Mouse (Mus musculus): Measurements from ENCODE around the gene Cadm1. TPM values are rescaled to one million over a fixed set of nuclear protein-coding genes. Genes with fewer than 3 reads are reported as not detected.
A peak's percentile ranks its signal among the peaks of the same experiment; 100 is the strongest.

Gene Cadm1
- polyA plus RNA-seq, 1 experiment, result 92.2 TPM

DNA sequence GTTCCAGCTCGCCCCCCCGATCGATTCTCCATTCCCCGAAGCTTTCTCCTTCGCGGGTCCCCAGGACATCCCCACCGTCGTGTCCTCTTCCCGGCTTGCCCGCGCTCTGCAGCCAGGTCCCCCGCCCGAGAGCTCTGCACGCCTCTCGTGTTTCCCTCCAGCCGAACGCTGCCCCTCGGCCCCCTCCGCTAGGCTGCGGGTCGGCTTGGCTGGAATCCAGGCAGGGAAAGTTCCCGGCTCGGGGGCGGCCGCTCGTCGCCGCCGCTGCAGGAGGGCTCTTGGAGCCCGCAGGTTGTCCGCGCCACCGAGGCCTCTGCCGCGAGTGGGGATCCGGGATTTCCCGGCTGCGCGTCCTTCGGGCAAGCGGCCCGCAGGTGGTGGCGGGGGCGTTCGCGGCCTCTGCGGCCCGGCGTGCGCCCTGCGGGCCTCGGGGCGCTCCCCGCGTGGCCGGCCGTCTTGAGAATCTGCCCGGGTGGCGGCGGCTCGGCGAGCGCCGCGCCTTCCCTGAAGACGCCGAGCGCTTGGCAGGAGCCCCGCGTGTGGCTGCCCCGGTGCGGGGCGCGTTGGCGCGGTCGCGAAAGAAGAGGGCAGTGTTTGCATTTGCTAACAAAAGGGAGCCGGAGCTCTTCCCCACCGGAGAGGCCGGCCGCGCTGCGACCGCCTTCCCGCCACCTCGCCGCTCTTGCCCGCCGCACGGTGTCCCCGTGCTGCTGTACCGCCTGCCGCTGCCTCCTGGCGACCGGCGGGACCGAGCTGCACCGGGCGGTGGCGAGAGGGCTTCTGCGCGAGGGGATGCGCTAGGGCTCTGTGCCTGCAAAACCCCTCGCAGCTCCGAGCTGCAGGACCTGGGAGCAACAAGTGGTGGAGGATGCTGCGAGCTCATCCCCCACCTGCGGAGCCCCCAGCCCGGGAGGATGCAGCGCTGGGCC, 1.2 kb downstream of the Cadm1 start:
- peak overlapping the region; percentile 88 for H3K4me3 ChIP-seq (ENCODE audit: control insufficient read depth, low read depth, low read length)
- H3K36me3 ChIP-seq (ENCODE audit: control insufficient read depth, insufficient read depth, low read length), result no peaks in the 10 kb centered on the region
- H3K27me3 ChIP-seq (ENCODE audit: control insufficient read depth, insufficient read depth, low read length), result no peaks in the 10 kb centered on the region
- H3K4me1 ChIP-seq (ENCODE audit: control insufficient read depth, insufficient read depth, low read length), result peaks cover 34% of the 10 kb centered on the region
- TF ChIP-seq CTCF (IDR thresholded peaks at IDR 0.05; ENCODE audit: control insufficient read depth, insufficient read depth, insufficient replicate concordance, low read depth, low read length) (no peak), POLR2A (IDR thresholded peaks at IDR 0.05; ENCODE audit: control insufficient read depth, low read depth, low read length) (no peak)
- H3K27ac ChIP-seq (ENCODE audit: control insufficient read depth, insufficient read depth, low read depth, low read length), result peak overlapping the region; percentile 73

DNA sequence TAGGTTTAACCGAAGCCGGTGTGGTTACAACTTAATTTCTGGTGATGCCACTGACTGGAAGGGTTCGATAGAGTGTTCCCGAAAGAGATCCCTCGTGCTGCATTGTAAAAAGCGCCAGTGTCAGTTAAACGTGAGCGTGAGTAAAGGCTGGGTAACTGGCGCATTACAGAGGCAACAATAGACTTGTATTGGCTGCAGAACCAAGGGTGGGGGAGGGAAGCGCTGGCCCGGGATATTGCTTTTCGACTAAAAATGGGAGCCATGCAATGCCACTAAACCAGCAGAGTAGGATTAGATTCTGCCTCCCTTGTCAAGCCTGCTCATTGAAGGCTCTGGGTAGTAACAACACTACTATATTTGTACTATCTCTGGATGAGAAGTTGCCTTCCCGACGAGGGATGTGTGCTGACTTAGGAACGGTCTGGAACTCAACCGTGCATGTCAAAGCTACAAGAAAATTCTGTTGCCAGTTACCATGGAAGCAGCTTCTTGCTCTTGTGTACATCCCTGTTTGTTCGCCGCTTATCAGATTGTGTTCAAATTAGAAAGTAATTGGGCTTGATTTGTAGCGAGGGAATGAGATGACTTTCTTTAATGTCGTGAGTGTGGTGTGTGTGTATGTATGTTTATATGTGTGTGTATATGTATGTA, 2.4 kb downstream of the Cadm1 start:
- TF ChIP-seq POLR2A (IDR thresholded peaks at IDR 0.05; ENCODE audit: control insufficient read depth, low read depth, low read length) (no peak), CTCF (IDR thresholded peaks at IDR 0.05; ENCODE audit: control insufficient read depth, insufficient read depth, insufficient replicate concordance, low read depth, low read length) (no peak)

DNA sequence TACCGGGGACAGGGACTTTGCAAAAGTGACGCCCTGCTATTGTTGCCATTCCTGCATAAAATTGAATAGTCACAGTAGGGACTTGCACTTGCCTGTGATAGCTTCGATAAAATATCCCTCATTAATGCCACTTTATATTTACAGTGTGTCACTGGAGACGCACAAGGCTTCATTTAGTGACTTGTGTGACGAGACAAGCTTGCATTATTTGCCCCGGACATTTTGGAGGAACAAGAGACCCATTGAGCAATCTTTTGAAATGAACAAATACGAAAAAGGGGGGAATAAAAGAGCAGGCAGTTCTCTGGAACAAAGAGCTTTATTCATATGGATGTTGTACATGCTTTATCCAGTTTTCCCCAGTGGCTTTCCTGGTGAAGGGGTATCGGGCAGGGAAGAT, 3.5 kb downstream of the Cadm1 start:
- Histone ChIP-seq H3K4me1 (ENCODE audit: control insufficient read depth, insufficient read depth, low read length) (peaks cover 34% of the 10 kb centered on the region), H3K4me3 (ENCODE audit: control insufficient read depth, low read depth, low read length) (peak overlapping the region; percentile 88), H3K36me3 (ENCODE audit: control insufficient read depth, insufficient read depth, low read length) (no peaks in the 10 kb centered on the region), H3K27me3 (ENCODE audit: control insufficient read depth, insufficient read depth, low read length) (no peaks in the 10 kb centered on the region), H3K27ac (ENCODE audit: control insufficient read depth, insufficient read depth, low read depth, low read length) (no peak overlapping the region)
- TF ChIP-seq CTCF (IDR thresholded peaks at IDR 0.05; ENCODE audit: control insufficient read depth, insufficient read depth, insufficient replicate concordance, low read depth, low read length) (no peak), POLR2A (IDR thresholded peaks at IDR 0.05; ENCODE audit: control insufficient read depth, low read depth, low read length) (no peak)

More for the DNA sequence above, 2.4 kb downstream of the Cadm1 start:
- no peaks in the 10 kb centered on the region for H3K36me3 ChIP-seq (ENCODE audit: control insufficient read depth, insufficient read depth, low read length)
- no peaks in the 10 kb centered on the region for H3K27me3 ChIP-seq (ENCODE audit: control insufficient read depth, insufficient read depth, low read length)
- H3K27ac ChIP-seq (ENCODE audit: control insufficient read depth, insufficient read depth, low read depth, low read length), result peak overlapping the region; percentile 54
- H3K4me1 ChIP-seq (ENCODE audit: control insufficient read depth, insufficient read depth, low read length), result peaks cover 34% of the 10 kb centered on the region
- peak overlapping the region; percentile 88 for H3K4me3 ChIP-seq (ENCODE audit: control insufficient read depth, low read depth, low read length)

DNA sequence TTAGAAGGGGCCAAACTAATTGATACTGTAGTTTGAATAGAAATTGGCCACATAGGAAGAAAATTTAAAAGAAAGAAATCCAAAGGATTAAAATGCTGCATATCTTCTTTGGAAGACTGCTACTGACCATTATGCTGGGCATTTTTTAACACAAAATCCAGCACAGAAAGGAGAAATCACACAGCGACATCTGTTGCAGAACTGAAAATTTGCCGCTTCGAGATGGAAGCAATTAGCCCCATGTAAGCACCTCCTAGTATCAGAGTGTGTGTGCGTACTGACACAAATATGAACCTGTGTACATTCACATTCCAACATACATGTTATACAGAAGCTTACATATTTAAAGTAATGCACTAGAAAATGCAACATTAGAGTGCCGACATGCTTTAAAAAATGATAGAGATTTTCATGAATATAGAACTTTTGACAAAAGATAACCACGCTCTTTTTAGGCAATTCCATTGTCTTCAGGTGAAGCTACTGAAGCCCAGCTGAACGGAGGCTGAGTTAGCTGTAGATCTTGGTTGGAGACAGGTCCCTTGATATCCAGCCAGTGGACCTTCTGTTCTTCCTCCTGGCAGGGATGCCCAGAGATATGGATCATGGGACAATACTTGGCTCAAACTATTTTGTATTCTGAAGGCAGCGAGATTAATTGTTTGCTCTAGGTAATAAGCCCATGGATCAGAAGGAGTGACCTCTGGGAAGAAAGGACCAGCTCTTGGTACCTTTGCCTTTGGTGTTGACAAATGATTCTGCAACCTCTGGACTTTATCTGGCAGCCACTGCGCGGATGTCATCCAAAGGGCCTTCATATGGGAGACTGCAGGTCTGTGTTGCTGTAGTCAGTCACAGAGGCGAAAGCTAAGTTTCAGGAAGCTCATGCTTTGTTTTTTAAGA, 4.9 kb downstream of the Cadm1 start:
- Histone ChIP-seq H3K4me1 (ENCODE audit: control insufficient read depth, insufficient read depth, low read length) (peaks cover 28% of the 10 kb centered on the region), H3K36me3 (ENCODE audit: control insufficient read depth, insufficient read depth, low read length) (no peaks in the 10 kb centered on the region), H3K27ac (ENCODE audit: control insufficient read depth, insufficient read depth, low read depth, low read length) (no peak overlapping the region), H3K27me3 (ENCODE audit: control insufficient read depth, insufficient read depth, low read length) (no peaks in the 10 kb centered on the region), H3K4me3 (ENCODE audit: control insufficient read depth, low read depth, low read length) (peak overlapping the region; percentile 22; the same call in 1 of the 2 replicates)
- TF ChIP-seq CTCF (IDR thresholded peaks at IDR 0.05; ENCODE audit: control insufficient read depth, insufficient read depth, insufficient replicate concordance, low read depth, low read length) (no peak), POLR2A (IDR thresholded peaks at IDR 0.05; ENCODE audit: control insufficient read depth, low read depth, low read length) (no peak)

DNA sequence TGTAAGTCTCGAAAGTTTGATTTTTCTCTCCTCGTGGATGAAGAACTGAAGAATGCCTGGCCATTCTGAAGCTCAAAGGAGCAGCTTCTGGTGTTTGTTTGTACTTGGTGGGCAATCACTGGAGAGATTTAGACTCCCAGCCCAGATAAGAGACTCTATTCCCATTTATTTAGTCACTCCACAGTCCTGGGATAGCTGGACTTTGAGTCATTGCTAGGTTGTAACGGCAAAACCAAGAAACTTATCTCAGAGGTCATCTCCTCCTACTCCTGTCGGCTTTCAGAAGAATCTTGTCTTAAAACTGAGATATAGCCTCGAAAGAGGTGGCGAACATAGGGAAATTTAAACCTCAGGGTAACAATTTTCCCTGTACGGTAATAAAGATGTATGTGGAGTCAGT, 15.3 kb downstream of the Cadm1 start:
- H3K36me3 ChIP-seq (ENCODE audit: control insufficient read depth, insufficient read depth, low read length), result no peaks in the 10 kb centered on the region
- H3K4me3 ChIP-seq (ENCODE audit: control insufficient read depth, low read depth, low read length), result no peak overlapping the region
- no peak overlapping the region for H3K27ac ChIP-seq (ENCODE audit: control insufficient read depth, insufficient read depth, low read depth, low read length)
- H3K27me3 ChIP-seq (ENCODE audit: control insufficient read depth, insufficient read depth, low read length), result no peaks in the 10 kb centered on the region
- TF ChIP-seq POLR2A (IDR thresholded peaks at IDR 0.05; ENCODE audit: control insufficient read depth, low read depth, low read length) (no peak), CTCF (IDR thresholded peaks at IDR 0.05; ENCODE audit: control insufficient read depth, insufficient read depth, insufficient replicate concordance, low read depth, low read length) (no peak)
- no peaks in the 10 kb centered on the region for H3K4me1 ChIP-seq (ENCODE audit: control insufficient read depth, insufficient read depth, low read length)

DNA sequence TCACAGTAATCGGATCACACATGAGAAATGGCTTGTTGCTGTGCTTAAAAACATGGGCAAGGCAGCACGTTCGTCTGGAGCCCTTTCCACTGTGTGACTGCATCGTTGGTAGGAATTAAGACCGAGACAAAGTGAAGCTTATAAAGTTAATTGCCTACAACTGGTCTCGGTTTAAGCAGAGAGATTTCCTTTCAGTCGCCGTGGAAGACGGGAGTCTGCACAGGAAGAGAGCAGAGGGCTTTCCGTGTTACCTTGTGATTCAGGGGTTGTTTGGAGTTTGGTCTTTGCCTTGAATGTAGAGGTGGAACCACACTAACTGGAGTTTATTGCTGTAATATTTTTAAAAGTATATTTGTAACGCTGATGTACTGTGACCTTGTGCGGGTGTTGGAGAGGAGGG, 15.7 kb downstream of the Cadm1 start:
- Histone ChIP-seq H3K4me1 (ENCODE audit: control insufficient read depth, insufficient read depth, low read length) (no peaks in the 10 kb centered on the region), H3K27me3 (ENCODE audit: control insufficient read depth, insufficient read depth, low read length) (no peaks in the 10 kb centered on the region), H3K4me3 (ENCODE audit: control insufficient read depth, low read depth, low read length) (no peak overlapping the region), H3K27ac (ENCODE audit: control insufficient read depth, insufficient read depth, low read depth, low read length) (no peak overlapping the region), H3K36me3 (ENCODE audit: control insufficient read depth, insufficient read depth, low read length) (no peaks in the 10 kb centered on the region)
- TF ChIP-seq CTCF (IDR thresholded peaks at IDR 0.05; ENCODE audit: control insufficient read depth, insufficient read depth, insufficient replicate concordance, low read depth, low read length) (no peak), POLR2A (IDR thresholded peaks at IDR 0.05; ENCODE audit: control insufficient read depth, low read depth, low read length) (no peak)

Measured in testis, adult 2 months (tissue).